Mouse (Mus musculus): Measurements from ENCODE around the gene Gm13272.
"Not testable (repeated sequence)": the region's sequence is repeated elsewhere in the genome, so short reads cannot be mapped to it uniquely, and the experiment has no call there.

- not testable (repeated sequence) for TF ChIP-seq POLR2A (IDR thresholded peaks at IDR 0.05; ENCODE audit: borderline replicate concordance, low read depth, low read length); CTCF (IDR thresholded peaks at IDR 0.05; ENCODE audit: low read depth, low read length)
Observed at GRCm38 (mm10) chr4:88781831-88782230, 2.2 kb downstream of the Gm13272 start, which contains the start of gene Ifnz.

Measured in bone marrow macrophage, adult 2 months (primary cell).